Mouse (Mus musculus) neural tube, embryonic 12.5 days (tissue): Measurements from ENCODE around the gene Olfm1. TPM values are rescaled to one million over a fixed set of nuclear protein-coding genes. Genes with fewer than 3 reads are reported as not detected.
A peak's percentile ranks its signal among the peaks of the same experiment; 100 is the strongest.

Experiments
- ATAC-seq: fragments of 200-750 bp; cut with Nextera tagmentation; 2 replicates; pipeline ENCODE4 v1.8.0; 2017; ENCODE audit warnings: low read depth, mild to moderate bottlenecking, moderate TSS enrichment, moderate library complexity; ENCODE audit not compliant: low FRiP score
- H3K27ac ChIP-seq: fragments of 300-500 bp; sonication (generic); 2 replicates; pipeline ENCODE4 v1.5.1; 2016
- H3K27me3 ChIP-seq: fragments of 300-500 bp; sonication (generic); replicated peaks from 2 replicates; pipeline ENCODE4 v1.6.1; 2016; ENCODE audit warnings: mild to moderate bottlenecking
- H3K36me3 ChIP-seq: fragments of 300-500 bp; sonication (generic); 2 replicates; pipeline ENCODE4 v1.6.1; 2016; ENCODE audit warnings: mild to moderate bottlenecking
- H3K4me1 ChIP-seq: fragments of 300-500 bp; sonication (generic); 2 replicates; pipeline ENCODE4 v1.6.1; 2016
- H3K4me2 ChIP-seq: fragments of 300-500 bp; sonication (generic); replicated peaks from 2 replicates; pipeline ENCODE4 v1.6.1; 2016; ENCODE audit warnings: mild to moderate bottlenecking
- H3K4me3 ChIP-seq: fragments of 300-500 bp; sonication (generic); 2 replicates; pipeline ENCODE4 v1.5.1; 2016
- H3K9ac ChIP-seq: fragments of 300-500 bp; sonication (generic); 2 replicates; pipeline ENCODE4 v1.6.1; 2016; ENCODE audit warnings: mild to moderate bottlenecking
- H3K9me3 ChIP-seq: fragments of 300-500 bp; sonication (generic); 2 replicates; pipeline ENCODE4 v1.6.1; 2016; ENCODE audit warnings: mild to moderate bottlenecking
- WGBS: fragments of 180-500 bp; shearing (Covaris S2); methylation state at CpG from one replicate; pipeline ENCODE4 v1.1.7; 2016; 5-methylcytosine and 5-hydroxymethylcytosine counted together
- polyA plus RNA-seq: library from polyadenylated mRNA; unstranded; fragments of >200 nt; fragmentation: Nextera tagmentation; extraction: Ambion mirVana; gene quantifications from 2 replicates; pipeline ENCODE4 v1.2.1, GENCODE M21; 2016

The Olfm1 gene
- polyA plus RNA-seq, 1 experiment from 2014 or later = 188 TPM

GRCm38 (mm10) chr2:28205467-28205805 is 12.6 kb downstream of the Olfm1 start:
- Histone ChIP-seq H3K27me3 (peaks cover 8% of the 10 kb centered on the region; the same call in 1 of the 2 replicates), H3K4me2 (peak overlapping the region; percentile 98), H3K9me3 (no peaks in the 10 kb centered on the region), H3K27ac (peak overlapping the region; percentile 42; the same call in 1 of the 2 replicates), H3K4me3 (peak overlapping the region; percentile 57), H3K4me1 (peaks cover 47% of the 10 kb centered on the region), H3K36me3 (0 out of 2 replicates have a peak, but pooled peaks cover 3% of the 10 kb centered on the region), H3K9ac (peak overlapping the region; percentile 72)
- WGBS = under 1% methylated on average over 47 of the region's 49 CpGs
- ATAC-seq = peak; percentile 52; the same call in 1 of the 2 replicates

GRCm38 (mm10) chr2:28205870-28206421 is 13.2 kb downstream of the Olfm1 start:
- Histone ChIP-seq H3K9me3 (no peaks in the 10 kb centered on the region), H3K9ac (peak overlapping the region; percentile 72), H3K4me3 (peak overlapping the region; percentile 57), H3K27me3 (peaks cover 8% of the 10 kb centered on the region; the same call in 1 of the 2 replicates), H3K36me3 (0 out of 2 replicates have a peak, but pooled peaks cover 3% of the 10 kb centered on the region), H3K27ac (0 out of 2 replicates have a peak overlapping the region, but pooled peaks have one; percentile 42), H3K4me2 (peak overlapping the region; percentile 98), H3K4me1 (peaks cover 50% of the 10 kb centered on the region)
- WGBS = under 1% methylated on average over 50 of the region's 51 CpGs
- ATAC-seq = 0 out of 2 replicates have a peak, but pooled peaks have one; percentile 14

- Histone ChIP-seq H3K27me3 (peaks cover 8% of the 10 kb centered on the region; the same call in 1 of the 2 replicates), H3K27ac (no peak overlapping the region), H3K4me2 (peak overlapping the region; percentile 98), H3K9ac (peak overlapping the region; percentile 72), H3K4me3 (peak overlapping the region; percentile 57), H3K36me3 (0 out of 2 replicates have a peak, but pooled peaks cover 3% of the 10 kb centered on the region), H3K4me1 (peaks cover 53% of the 10 kb centered on the region), H3K9me3 (no peaks in the 10 kb centered on the region)
- no peak for ATAC-seq
- 13% methylated on average over 11 of the region's 11 CpGs for WGBS
These were observed 13.7 kb downstream of the Olfm1 start for GRCm38 (mm10) chr2:28206472-28206871.

GRCm38 (mm10) chr2:28207200-28207750 is 14.5 kb downstream of the Olfm1 start:
- H3K36me3 ChIP-seq = 0 out of 2 replicates have a peak, but pooled peaks cover 3% of the 10 kb centered on the region
- H3K9me3 ChIP-seq = no peaks in the 10 kb centered on the region
- peaks cover 8% of the 10 kb centered on the region; the same call in 1 of the 2 replicates for H3K27me3 ChIP-seq
- H3K9ac ChIP-seq = no peak overlapping the region
- H3K4me1 ChIP-seq = peaks cover 60% of the 10 kb centered on the region
- ATAC-seq = no peak
- no peak overlapping the region for H3K4me3 ChIP-seq
- peak overlapping the region; percentile 98 for H3K4me2 ChIP-seq
- no peak overlapping the region for H3K27ac ChIP-seq
- 76% methylated on average over 3 of the region's 3 CpGs for WGBS

GRCm38 (mm10) chr2:28208130-28208745 is 15.4 kb downstream of the Olfm1 start:
- WGBS = 90% methylated on average over 14 of the region's 14 CpGs
- H3K9me3 ChIP-seq = no peaks in the 10 kb centered on the region
- no peak for ATAC-seq
- H3K4me2 ChIP-seq = peak overlapping the region; percentile 98
- H3K27me3 ChIP-seq = peaks cover 8% of the 10 kb centered on the region; the same call in 1 of the 2 replicates
- H3K27ac ChIP-seq = no peak overlapping the region
- H3K4me1 ChIP-seq = peaks cover 69% of the 10 kb centered on the region
- no peak overlapping the region for H3K9ac ChIP-seq
- 0 out of 2 replicates have a peak, but pooled peaks cover 3% of the 10 kb centered on the region for H3K36me3 ChIP-seq
- no peak overlapping the region for H3K4me3 ChIP-seq

GRCm38 (mm10) chr2:28209211-28209610 is 16.4 kb downstream of the Olfm1 start:
- 82% methylated on average over 5 of the region's 5 CpGs for WGBS
- Histone ChIP-seq H3K4me3 (no peak overlapping the region), H3K9ac (no peak overlapping the region), H3K4me2 (no peak overlapping the region), H3K36me3 (peaks cover 5% of the 10 kb centered on the region; the same call in 1 of the 2 replicates), H3K27ac (no peak overlapping the region), H3K4me1 (peaks cover 70% of the 10 kb centered on the region), H3K27me3 (peaks cover 8% of the 10 kb centered on the region; the same call in 1 of the 2 replicates), H3K9me3 (no peaks in the 10 kb centered on the region)
- no peak for ATAC-seq

- no peak overlapping the region for H3K4me2 ChIP-seq
- H3K4me3 ChIP-seq = no peak overlapping the region
- no peak overlapping the region for H3K27ac ChIP-seq
- H3K9me3 ChIP-seq = no peaks in the 10 kb centered on the region
- no peak for ATAC-seq
- peaks cover 10% of the 10 kb centered on the region for H3K36me3 ChIP-seq
- WGBS = 74% methylated on average over 12 of the region's 12 CpGs
- H3K27me3 ChIP-seq = peaks cover 8% of the 10 kb centered on the region; the same call in 1 of the 2 replicates
- H3K4me1 ChIP-seq = peaks cover 66% of the 10 kb centered on the region
- no peak overlapping the region for H3K9ac ChIP-seq
These were observed 16.9 kb downstream of the Olfm1 start for GRCm38 (mm10) chr2:28209653-28210052.

GRCm38 (mm10) chr2:28210273-28210672 is 17.5 kb downstream of the Olfm1 start:
- no peak overlapping the region for H3K4me2 ChIP-seq
- peaks cover 8% of the 10 kb centered on the region; the same call in 1 of the 2 replicates for H3K27me3 ChIP-seq
- peaks cover 14% of the 10 kb centered on the region for H3K36me3 ChIP-seq
- H3K27ac ChIP-seq = no peak overlapping the region
- WGBS = 34% methylated on average over 4 of the region's 4 CpGs
- peak; percentile 43; the same call in 1 of the 2 replicates for ATAC-seq
- no peak overlapping the region for H3K4me3 ChIP-seq
- H3K4me1 ChIP-seq = peaks cover 61% of the 10 kb centered on the region
- no peaks in the 10 kb centered on the region for H3K9me3 ChIP-seq
- no peak overlapping the region for H3K9ac ChIP-seq

GRCm38 (mm10) chr2:28211531-28212281 is 18.9 kb downstream of the Olfm1 start:
- ATAC-seq = no peak
- peaks cover 22% of the 10 kb centered on the region for H3K36me3 ChIP-seq

GRCm38 (mm10) chr2:28212911-28213310 is 20.1 kb downstream of the Olfm1 start:
- 55% methylated on average over 5 of the region's 5 CpGs for WGBS
- Histone ChIP-seq H3K9ac (no peak overlapping the region), H3K27ac (no peak overlapping the region), H3K36me3 (peaks cover 22% of the 10 kb centered on the region), H3K9me3 (no peaks in the 10 kb centered on the region), H3K4me1 (peaks cover 47% of the 10 kb centered on the region), H3K27me3 (0 out of 2 replicates have a peak, but pooled peaks cover 1% of the 10 kb centered on the region), H3K4me2 (no peak overlapping the region), H3K4me3 (no peak overlapping the region)
- ATAC-seq = no peak

More at GRCm38 (mm10) chr2:28211531-28212281, 18.9 kb downstream of the Olfm1 start:
- H3K4me2 ChIP-seq = peak overlapping the region; percentile 3; the same call in 1 of the 2 replicates
- no peaks in the 10 kb centered on the region for H3K9me3 ChIP-seq
- H3K9ac ChIP-seq = no peak overlapping the region
- H3K4me3 ChIP-seq = no peak overlapping the region
- 58% methylated on average over 22 of the region's 22 CpGs for WGBS
- peaks cover 51% of the 10 kb centered on the region for H3K4me1 ChIP-seq
- 0 out of 2 replicates have a peak, but pooled peaks cover 4% of the 10 kb centered on the region for H3K27me3 ChIP-seq
- peak overlapping the region; percentile 8; the same call in 1 of the 2 replicates for H3K27ac ChIP-seq

- no peak overlapping the region for H3K9ac ChIP-seq
- WGBS = 77% methylated on average over 5 of the region's 5 CpGs
- H3K27me3 ChIP-seq = no peaks in the 10 kb centered on the region
- H3K4me2 ChIP-seq = no peak overlapping the region
- H3K4me3 ChIP-seq = no peak overlapping the region
- ATAC-seq = no peak
- no peak overlapping the region for H3K27ac ChIP-seq
- H3K36me3 ChIP-seq = peaks cover 19% of the 10 kb centered on the region
- H3K9me3 ChIP-seq = no peaks in the 10 kb centered on the region
- H3K4me1 ChIP-seq = peaks cover 18% of the 10 kb centered on the region
These were observed 23.5 kb downstream of the Olfm1 start for GRCm38 (mm10) chr2:28216211-28216775.
